Mouse (Mus musculus): ENCODE measurements around the gene Gm10309. TPM values are rescaled to one million over a fixed set of nuclear protein-coding genes. Genes with fewer than 3 reads are reported as not detected.

Gene Gm10309
- polyA plus RNA-seq, 1 experiment: not detected

DNA sequence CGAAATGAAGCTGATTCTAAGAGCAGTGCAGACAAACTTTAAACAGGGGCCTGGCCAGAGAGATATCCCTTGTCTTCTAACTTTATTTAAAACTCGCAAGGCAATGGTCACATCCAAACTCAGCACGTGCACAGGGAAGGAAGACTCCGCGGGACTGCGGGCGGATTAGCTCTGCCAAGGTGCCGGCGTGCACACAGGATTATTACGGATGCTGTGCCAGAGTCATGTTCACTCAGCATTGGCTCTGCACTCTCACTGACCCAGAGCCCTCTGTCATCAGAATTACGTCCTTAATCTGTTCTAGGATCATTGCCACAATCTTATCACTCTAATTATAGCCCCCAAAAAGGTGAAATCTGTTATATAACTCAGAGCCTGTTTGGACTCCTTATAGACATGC, 16.2 kb upstream of the Gm10309 start:
- no peak overlapping the region for H3K4me3 ChIP-seq (replicated peaks)
- no peaks in the 10 kb centered on the region for H3K36me3 ChIP-seq (replicated peaks; ENCODE audit: low read length)
- no peaks in the 10 kb centered on the region for H3K27me3 ChIP-seq (replicated peaks)
- H3K9me3 ChIP-seq: no peaks in the 10 kb centered on the region
- peaks cover 4% of the 10 kb centered on the region for H3K4me1 ChIP-seq
- TF ChIP-seq FLI1 (IDR thresholded peaks at IDR 0.05; ENCODE audit: low read length): no peak
- TF ChIP-seq GATA1 (IDR thresholded peaks at IDR 0.05; ENCODE audit: borderline replicate concordance, low read length): no peak

GRCm38 (mm10) chr17:86518604-86519003, 13.6 kb upstream of the Gm10309 start:
- H3K4me3 ChIP-seq (replicated peaks): no peak overlapping the region
- no peak for TF ChIP-seq GATA1 (IDR thresholded peaks at IDR 0.05; ENCODE audit: borderline replicate concordance, low read length)
- no peak for TF ChIP-seq FLI1 (IDR thresholded peaks at IDR 0.05; ENCODE audit: low read length)
- peaks cover 8% of the 10 kb centered on the region for H3K4me1 ChIP-seq
- no peaks in the 10 kb centered on the region for H3K9me3 ChIP-seq
- peaks cover 5% of the 10 kb centered on the region for H3K36me3 ChIP-seq (replicated peaks; ENCODE audit: low read length)
- peaks cover 4% of the 10 kb centered on the region for H3K27me3 ChIP-seq (replicated peaks)

- TF ChIP-seq GATA1 (IDR thresholded peaks at IDR 0.05; ENCODE audit: borderline replicate concordance, low read length) (no peak), FLI1 (IDR thresholded peaks at IDR 0.05; ENCODE audit: low read length) (no peak)
Measured at GRCm38 (mm10) chr17:86516630-86517029, 11.6 kb upstream of the Gm10309 start.

GRCm38 (mm10) chr17:86514974-86515620, 10.1 kb upstream of the Gm10309 start:
- no peak overlapping the region for H3K4me3 ChIP-seq (replicated peaks)
- no peaks in the 10 kb centered on the region for H3K9me3 ChIP-seq
- peaks cover 4% of the 10 kb centered on the region for H3K27me3 ChIP-seq (replicated peaks)
- TF ChIP-seq FLI1 (IDR thresholded peaks at IDR 0.05; ENCODE audit: low read length) (no peak), GATA1 (IDR thresholded peaks at IDR 0.05; ENCODE audit: borderline replicate concordance, low read length) (no peak)
- peaks cover 12% of the 10 kb centered on the region for H3K36me3 ChIP-seq (replicated peaks; ENCODE audit: low read length)
- H3K4me1 ChIP-seq: peaks cover 4% of the 10 kb centered on the region; the same call in 1 of the 2 replicates

More at GRCm38 (mm10) chr17:86516630-86517029, 11.6 kb upstream of the Gm10309 start:
- Histone ChIP-seq H3K4me1 (peaks cover 4% of the 10 kb centered on the region; the same call in 1 of the 2 replicates), H3K36me3 (replicated peaks; ENCODE audit: low read length) (peaks cover 5% of the 10 kb centered on the region), H3K9me3 (no peaks in the 10 kb centered on the region), H3K4me3 (replicated peaks) (no peak overlapping the region), H3K27me3 (replicated peaks) (peaks cover 4% of the 10 kb centered on the region)

GRCm38 (mm10) chr17:86509871-86510270, 4.8 kb upstream of the Gm10309 start:
- Histone ChIP-seq H3K4me3 (replicated peaks) (no peak overlapping the region), H3K9me3 (no peaks in the 10 kb centered on the region), H3K4me1 (peaks cover 13% of the 10 kb centered on the region), H3K27me3 (replicated peaks) (peaks cover 1% of the 10 kb centered on the region), H3K36me3 (replicated peaks; ENCODE audit: low read length) (peaks cover 19% of the 10 kb centered on the region)
- no peak for TF ChIP-seq FLI1 (IDR thresholded peaks at IDR 0.05; ENCODE audit: low read length)
- TF ChIP-seq GATA1 (IDR thresholded peaks at IDR 0.05; ENCODE audit: borderline replicate concordance, low read length): no peak

DNA sequence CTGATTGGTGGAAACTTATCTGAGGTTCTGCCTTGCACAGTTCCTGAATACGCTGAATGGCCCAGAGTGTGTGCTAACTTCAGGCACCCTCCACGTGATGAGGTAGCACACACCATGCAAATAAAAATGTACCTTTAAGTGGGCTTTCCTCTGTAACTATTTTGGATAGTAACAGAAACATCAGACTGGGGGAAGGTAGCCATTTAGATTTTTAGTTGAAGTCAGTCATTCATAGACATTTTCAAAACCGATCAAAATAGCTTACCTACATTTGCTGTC, 3.1 kb upstream of the Gm10309 start:
- Histone ChIP-seq H3K27me3 (replicated peaks) (peaks cover 3% of the 10 kb centered on the region), H3K9me3 (no peaks in the 10 kb centered on the region), H3K4me3 (replicated peaks) (no peak overlapping the region), H3K4me1 (peaks cover 16% of the 10 kb centered on the region), H3K36me3 (replicated peaks; ENCODE audit: low read length) (peaks cover 24% of the 10 kb centered on the region)
- no peak for TF ChIP-seq GATA1 (IDR thresholded peaks at IDR 0.05; ENCODE audit: borderline replicate concordance, low read length)
- TF ChIP-seq FLI1 (IDR thresholded peaks at IDR 0.05; ENCODE audit: low read length): no peak

GRCm38 (mm10) chr17:86507342-86508211, 2.5 kb upstream of the Gm10309 start:
- Histone ChIP-seq H3K36me3 (replicated peaks; ENCODE audit: low read length) (peaks cover 29% of the 10 kb centered on the region), H3K4me3 (replicated peaks) (no peak overlapping the region), H3K27me3 (replicated peaks) (peaks cover 4% of the 10 kb centered on the region), H3K4me1 (peaks cover 16% of the 10 kb centered on the region), H3K9me3 (no peaks in the 10 kb centered on the region)
- TF ChIP-seq FLI1 (IDR thresholded peaks at IDR 0.05; ENCODE audit: low read length) (no peak), GATA1 (IDR thresholded peaks at IDR 0.05; ENCODE audit: borderline replicate concordance, low read length) (no peak)

DNA sequence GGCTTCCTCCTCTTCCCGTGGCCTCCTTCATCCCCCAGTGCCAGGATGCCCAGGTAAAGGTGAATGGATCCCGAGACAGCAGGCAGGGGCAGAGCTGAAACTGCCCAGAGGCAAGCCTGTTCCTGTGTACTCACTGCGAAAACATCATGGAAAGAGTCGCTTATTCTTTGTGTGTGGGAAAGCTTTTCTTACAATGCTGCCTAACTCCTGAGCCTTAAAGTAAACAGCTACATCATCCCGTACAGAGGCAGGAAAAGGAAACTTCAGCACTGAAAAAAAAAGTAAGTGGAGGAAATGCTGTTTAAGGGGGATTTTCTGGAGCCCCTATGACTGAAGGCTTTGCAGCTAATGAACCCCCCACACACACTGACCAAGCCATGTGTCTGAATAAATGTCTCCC, 1.8 kb upstream of the Gm10309 start:
- Histone ChIP-seq H3K36me3 (replicated peaks; ENCODE audit: low read length) (peaks cover 35% of the 10 kb centered on the region), H3K9me3 (no peaks in the 10 kb centered on the region), H3K4me3 (replicated peaks) (no peak overlapping the region), H3K4me1 (peaks cover 16% of the 10 kb centered on the region), H3K27me3 (replicated peaks) (peaks cover 4% of the 10 kb centered on the region)
- no peak for TF ChIP-seq FLI1 (IDR thresholded peaks at IDR 0.05; ENCODE audit: low read length)
- no peak for TF ChIP-seq GATA1 (IDR thresholded peaks at IDR 0.05; ENCODE audit: borderline replicate concordance, low read length)

DNA sequence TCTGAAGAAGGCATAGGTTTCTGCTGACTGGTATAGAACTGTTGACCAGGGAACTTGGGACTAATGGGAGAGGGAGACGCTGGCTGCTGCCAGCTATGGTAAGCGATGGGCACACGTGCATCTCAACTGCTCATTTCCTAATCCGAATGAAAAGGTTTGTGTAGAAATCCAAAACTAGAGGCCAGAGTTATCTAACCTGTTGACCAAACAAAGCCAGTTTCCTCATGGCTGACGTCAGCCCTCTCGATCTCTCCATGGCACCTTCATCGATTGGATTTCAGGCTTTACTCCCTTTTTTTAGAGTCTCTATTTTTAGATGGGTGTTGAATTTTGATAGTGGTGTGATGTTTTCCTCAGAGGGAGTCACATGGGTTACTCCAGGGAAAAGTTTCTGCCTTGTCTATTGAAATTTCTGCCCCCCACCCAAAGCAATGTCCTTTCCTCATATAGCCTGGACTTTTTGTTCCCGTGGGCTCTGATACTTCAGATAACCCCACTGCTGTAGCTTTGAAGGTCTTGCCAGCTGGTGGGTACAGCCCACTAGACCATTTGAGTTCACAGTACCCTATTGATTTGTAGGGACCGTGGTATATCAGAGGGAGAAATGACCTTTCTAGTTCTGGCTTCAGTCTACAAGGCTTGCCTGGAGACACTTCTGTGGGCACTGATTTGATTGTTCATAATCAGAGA, 1.7 kb downstream of the Gm10309 start:
- H3K4me1 ChIP-seq: peaks cover 16% of the 10 kb centered on the region
- H3K9me3 ChIP-seq: peaks cover 4% of the 10 kb centered on the region
- H3K27me3 ChIP-seq (replicated peaks): peaks cover 8% of the 10 kb centered on the region
- TF ChIP-seq FLI1 (IDR thresholded peaks at IDR 0.05; ENCODE audit: low read length) (no peak), GATA1 (IDR thresholded peaks at IDR 0.05; ENCODE audit: borderline replicate concordance, low read length) (no peak)
- no peak overlapping the region for H3K4me3 ChIP-seq (replicated peaks)
- peaks cover 56% of the 10 kb centered on the region for H3K36me3 ChIP-seq (replicated peaks; ENCODE audit: low read length)

Data from megakaryocyte, embryonic 14.5 days (primary cell).